Mouse (Mus musculus): ENCODE data around the gene Angptl2. TPM values are rescaled to one million over a fixed set of nuclear protein-coding genes. Genes with fewer than 3 reads are reported as not detected.

The Angptl2 gene
- polyA plus RNA-seq, 1 experiment from 2014 or later, result 59.5 TPM

DNA sequence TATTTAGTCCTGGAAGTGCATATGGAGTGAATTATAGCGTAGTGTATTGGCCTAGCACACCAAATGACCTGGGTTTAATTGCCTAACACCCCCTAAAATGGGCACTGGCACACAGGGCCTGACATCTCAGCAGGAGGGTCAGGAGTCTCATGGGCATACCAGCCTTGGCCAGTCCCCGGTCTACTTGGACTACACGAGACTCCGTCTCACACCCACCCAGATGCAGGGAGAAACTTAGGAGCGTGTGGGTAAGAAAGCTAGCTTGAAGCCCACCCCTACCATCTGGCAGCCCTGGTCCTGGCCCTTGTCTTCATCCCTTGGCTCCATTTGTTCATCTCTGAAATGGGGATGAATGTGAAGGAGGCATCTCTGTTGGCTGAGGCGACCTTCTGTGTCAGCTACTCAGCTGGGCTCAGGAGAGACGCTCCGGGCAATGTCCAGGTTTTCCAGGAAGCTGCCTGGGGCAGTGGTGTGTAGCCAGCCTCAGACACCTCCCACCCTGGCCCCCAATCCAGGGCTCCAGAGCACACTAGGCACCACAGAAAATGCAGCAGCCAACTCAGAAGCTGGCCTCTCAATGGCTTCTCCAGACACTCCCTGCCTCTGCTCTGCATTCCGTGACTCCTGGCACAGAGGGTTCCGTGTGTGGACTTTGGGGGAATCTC, 4.9 kb downstream of the Angptl2 start:
- WGBS, result 89% methylated on average over 10 of the region's 10 CpGs
- Histone ChIP-seq H3K9ac (ENCODE audit: low read length) (no peak overlapping the region; the same call in 1 of the 2 replicates), H3K9me3 (replicated peaks; ENCODE audit: control insufficient read depth, low read length) (no peaks in the 10 kb centered on the region), H3K4me3 (replicated peaks; ENCODE audit: low read length) (no peak overlapping the region), H3K36me3 (ENCODE audit: control insufficient read depth, insufficient read depth, low read length) (no peaks in the 10 kb centered on the region), H3K27ac (ENCODE audit: low read length) (no peak overlapping the region), H3K4me2 (ENCODE audit: low read depth, low read length) (no peak overlapping the region), H3K27me3 (ENCODE audit: control insufficient read depth, insufficient read depth, low read length) (no peaks in the 10 kb centered on the region), H3K4me1 (ENCODE audit: control insufficient read depth, insufficient read depth, low read length) (peaks cover 34% of the 10 kb centered on the region)
- no peak for ATAC-seq (ENCODE audit: insufficient read depth, low FRiP score)

DNA sequence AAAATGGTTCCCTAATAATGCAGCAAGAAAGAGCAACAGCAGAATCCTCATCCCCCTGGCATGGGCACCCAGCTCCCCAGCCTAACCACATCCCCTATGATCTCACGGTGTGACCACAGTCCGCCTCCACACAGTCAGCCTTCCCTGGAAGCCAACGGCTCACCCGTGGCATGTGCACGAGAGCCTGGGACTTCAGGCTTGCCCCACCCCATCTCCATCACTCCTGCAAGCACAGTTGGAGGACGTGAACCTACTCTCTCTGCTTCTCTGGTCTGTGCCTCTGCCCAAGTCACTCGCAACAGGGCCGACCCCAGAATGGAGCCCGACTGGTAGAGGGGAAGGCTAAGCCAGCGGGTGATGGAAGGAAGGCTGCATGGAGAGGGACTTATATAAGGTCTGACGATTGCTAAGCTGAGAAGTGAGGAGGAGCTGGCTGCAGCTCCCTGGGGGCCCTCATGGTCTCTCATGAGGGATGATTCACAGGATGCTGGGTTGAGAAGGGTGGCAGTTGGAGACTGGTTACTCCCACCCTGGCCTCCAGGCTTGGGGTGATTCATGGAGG, 5.6 kb downstream of the Angptl2 start:
- Histone ChIP-seq H3K9me3 (replicated peaks; ENCODE audit: control insufficient read depth, low read length) (no peaks in the 10 kb centered on the region), H3K4me2 (ENCODE audit: low read depth, low read length) (no peak overlapping the region), H3K4me1 (ENCODE audit: control insufficient read depth, insufficient read depth, low read length) (peaks cover 30% of the 10 kb centered on the region), H3K9ac (ENCODE audit: low read length) (no peak overlapping the region), H3K27ac (ENCODE audit: low read length) (no peak overlapping the region), H3K36me3 (ENCODE audit: control insufficient read depth, insufficient read depth, low read length) (no peaks in the 10 kb centered on the region), H3K27me3 (ENCODE audit: control insufficient read depth, insufficient read depth, low read length) (no peaks in the 10 kb centered on the region), H3K4me3 (replicated peaks; ENCODE audit: low read length) (no peak overlapping the region)
- ATAC-seq (ENCODE audit: insufficient read depth, low FRiP score), result no peak
- 83% methylated on average over 11 of the region's 11 CpGs for WGBS

DNA sequence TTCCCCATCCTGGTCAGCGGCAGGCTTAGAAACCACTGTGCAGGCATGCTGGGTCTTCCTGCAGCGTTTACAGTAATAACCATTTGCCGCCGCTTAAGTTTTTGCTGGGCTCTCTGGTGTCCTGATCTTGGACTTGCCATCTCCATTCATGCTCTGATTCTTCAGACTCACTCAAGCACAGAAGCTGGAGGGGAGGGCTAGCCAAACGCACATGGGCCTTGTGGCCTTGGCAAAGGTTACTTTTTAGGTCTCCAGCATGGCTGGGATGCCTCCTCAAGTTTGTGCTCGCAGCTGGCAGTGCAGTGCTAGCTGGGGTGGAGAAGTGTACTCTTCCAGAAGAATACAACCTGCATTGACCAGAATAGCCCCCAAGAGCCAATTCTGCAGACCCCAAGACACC, 6.6 kb downstream of the Angptl2 start:
- Histone ChIP-seq H3K4me3 (replicated peaks; ENCODE audit: low read length) (no peak overlapping the region), H3K4me1 (ENCODE audit: control insufficient read depth, insufficient read depth, low read length) (peaks cover 22% of the 10 kb centered on the region; the same call in 1 of the 2 replicates), H3K9me3 (replicated peaks; ENCODE audit: control insufficient read depth, low read length) (no peaks in the 10 kb centered on the region), H3K4me2 (ENCODE audit: low read depth, low read length) (no peak overlapping the region), H3K27ac (ENCODE audit: low read length) (no peak overlapping the region), H3K27me3 (ENCODE audit: control insufficient read depth, insufficient read depth, low read length) (no peaks in the 10 kb centered on the region), H3K9ac (ENCODE audit: low read length) (no peak overlapping the region), H3K36me3 (ENCODE audit: control insufficient read depth, insufficient read depth, low read length) (no peaks in the 10 kb centered on the region)
- 86% methylated on average over 6 of the region's 6 CpGs for WGBS
- ATAC-seq (ENCODE audit: insufficient read depth, low FRiP score), result no peak

DNA sequence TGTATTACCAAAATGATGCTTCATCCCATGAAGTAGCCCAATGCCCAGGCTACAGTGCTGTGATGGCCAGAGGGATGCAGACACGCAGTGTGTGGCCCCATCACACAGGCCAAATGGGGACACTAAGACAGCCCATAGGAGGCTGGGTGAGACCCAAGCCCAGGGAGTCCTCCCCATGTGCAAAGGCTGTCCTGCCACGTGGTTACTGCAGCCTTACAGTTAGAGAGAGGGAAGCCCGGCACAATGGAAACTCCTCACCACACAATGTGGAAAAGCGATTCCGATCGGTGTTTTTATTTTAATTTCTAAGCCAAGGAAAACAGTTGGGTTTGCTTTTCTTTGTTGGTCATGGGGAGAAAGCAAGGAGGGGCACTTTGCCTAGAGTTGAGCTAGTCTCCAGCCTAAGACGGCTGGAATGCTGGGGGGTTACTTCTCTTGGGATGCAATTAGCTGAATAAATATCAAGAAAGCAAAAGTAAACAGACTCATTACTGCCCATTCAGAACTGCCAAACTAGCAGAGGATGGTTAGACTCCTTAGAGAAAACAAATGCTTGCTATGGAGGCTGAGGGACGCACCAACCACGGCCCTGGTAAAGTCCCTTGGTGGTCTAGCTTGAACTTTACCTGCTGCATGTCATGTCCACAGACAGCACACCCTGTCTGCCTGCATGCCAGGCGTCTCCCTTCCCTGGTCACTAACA, 7.9 kb downstream of the Angptl2 start:
- Histone ChIP-seq H3K27me3 (ENCODE audit: control insufficient read depth, insufficient read depth, low read length) (no peaks in the 10 kb centered on the region), H3K27ac (ENCODE audit: low read length) (no peak overlapping the region), H3K4me1 (ENCODE audit: control insufficient read depth, insufficient read depth, low read length) (peaks cover 23% of the 10 kb centered on the region; the same call in 1 of the 2 replicates), H3K4me3 (replicated peaks; ENCODE audit: low read length) (no peak overlapping the region), H3K9me3 (replicated peaks; ENCODE audit: control insufficient read depth, low read length) (no peaks in the 10 kb centered on the region), H3K9ac (ENCODE audit: low read length) (no peak overlapping the region), H3K36me3 (ENCODE audit: control insufficient read depth, insufficient read depth, low read length) (no peaks in the 10 kb centered on the region), H3K4me2 (ENCODE audit: low read depth, low read length) (no peak overlapping the region)
- WGBS, result 53% methylated on average over 10 of the region's 10 CpGs
- no peak for ATAC-seq (ENCODE audit: insufficient read depth, low FRiP score)

DNA sequence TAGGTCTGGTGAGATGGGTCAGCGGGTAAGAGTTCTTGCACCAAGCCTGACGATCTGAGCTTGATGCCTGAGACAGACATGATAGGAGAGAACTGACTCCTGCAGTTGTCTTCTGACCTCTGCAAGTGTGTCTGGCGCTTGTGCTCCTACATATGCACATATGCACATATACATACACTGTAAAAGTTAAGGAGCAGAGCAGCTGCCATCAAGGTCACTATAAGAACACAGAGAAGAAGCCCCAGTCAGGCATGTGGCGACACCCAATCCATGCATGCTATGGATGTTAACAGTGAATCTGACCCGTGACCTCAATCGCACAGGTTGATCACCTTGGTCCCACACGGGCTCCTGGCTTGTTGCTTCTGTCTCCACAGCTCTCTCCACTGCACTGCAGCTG, 10.1 kb downstream of the Angptl2 start:
- H3K36me3 ChIP-seq (ENCODE audit: control insufficient read depth, insufficient read depth, low read length), result no peaks in the 10 kb centered on the region
- no peak overlapping the region for H3K9ac ChIP-seq (ENCODE audit: low read length)
- peaks cover 10% of the 10 kb centered on the region; the same call in 1 of the 2 replicates for H3K4me1 ChIP-seq (ENCODE audit: control insufficient read depth, insufficient read depth, low read length)
- H3K4me2 ChIP-seq (ENCODE audit: low read depth, low read length), result no peak overlapping the region
- H3K27me3 ChIP-seq (ENCODE audit: control insufficient read depth, insufficient read depth, low read length), result no peaks in the 10 kb centered on the region
- H3K27ac ChIP-seq (ENCODE audit: low read length), result no peak overlapping the region
- ATAC-seq (ENCODE audit: insufficient read depth, low FRiP score), result no peak
- H3K9me3 ChIP-seq (replicated peaks; ENCODE audit: control insufficient read depth, low read length), result no peaks in the 10 kb centered on the region
- 87% methylated on average over 7 of the region's 7 CpGs for WGBS
- no peak overlapping the region for H3K4me3 ChIP-seq (replicated peaks; ENCODE audit: low read length)

DNA sequence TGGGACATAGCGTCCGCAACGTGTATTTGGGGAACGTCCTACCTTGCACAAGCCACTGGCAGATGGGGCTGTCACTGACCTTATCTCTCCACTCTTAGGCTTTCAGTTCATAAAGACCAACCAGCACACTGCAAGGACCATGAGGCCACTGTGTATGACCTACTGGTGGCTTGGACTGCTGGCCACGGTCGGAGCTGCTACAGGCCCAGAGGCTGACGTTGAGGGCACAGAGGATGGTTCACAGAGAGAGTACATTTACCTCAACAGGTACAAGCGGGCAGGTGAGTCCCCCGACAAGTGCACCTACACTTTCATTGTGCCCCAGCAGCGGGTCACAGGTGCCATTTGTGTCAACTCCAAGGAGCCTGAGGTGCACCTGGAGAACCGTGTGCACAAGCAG, 12.2 kb downstream of the Angptl2 start:
- no peak overlapping the region for H3K27ac ChIP-seq (ENCODE audit: low read length)
- no peak overlapping the region for H3K4me2 ChIP-seq (ENCODE audit: low read depth, low read length)
- ATAC-seq (ENCODE audit: insufficient read depth, low FRiP score), result no peak
- H3K9me3 ChIP-seq (replicated peaks; ENCODE audit: control insufficient read depth, low read length), result no peaks in the 10 kb centered on the region
- H3K27me3 ChIP-seq (ENCODE audit: control insufficient read depth, insufficient read depth, low read length), result no peaks in the 10 kb centered on the region
- no peak overlapping the region for H3K4me3 ChIP-seq (replicated peaks; ENCODE audit: low read length)
- no peaks in the 10 kb centered on the region for H3K36me3 ChIP-seq (ENCODE audit: control insufficient read depth, insufficient read depth, low read length)
- no peak overlapping the region for H3K9ac ChIP-seq (ENCODE audit: low read length)
- peaks cover 10% of the 10 kb centered on the region; the same call in 1 of the 2 replicates for H3K4me1 ChIP-seq (ENCODE audit: control insufficient read depth, insufficient read depth, low read length)
- WGBS, result 86% methylated on average over 11 of the region's 11 CpGs

DNA sequence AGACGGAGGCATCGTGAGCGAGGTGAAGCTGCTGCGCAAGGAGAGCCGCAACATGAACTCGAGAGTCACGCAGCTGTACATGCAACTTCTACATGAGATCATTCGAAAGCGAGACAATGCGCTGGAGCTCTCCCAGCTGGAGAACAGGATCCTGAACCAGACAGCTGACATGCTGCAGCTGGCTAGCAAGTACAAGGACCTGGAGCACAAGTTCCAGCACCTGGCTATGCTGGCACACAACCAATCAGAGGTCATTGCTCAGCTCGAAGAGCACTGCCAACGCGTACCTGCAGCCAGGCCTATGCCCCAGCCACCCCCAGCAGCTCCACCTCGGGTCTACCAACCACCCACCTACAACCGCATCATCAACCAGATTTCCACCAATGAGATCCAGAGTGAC, 12.7 kb downstream of the Angptl2 start:
- WGBS, result 74% methylated on average over 15 of the region's 15 CpGs
- Histone ChIP-seq H3K27ac (ENCODE audit: low read length) (no peak overlapping the region), H3K4me1 (ENCODE audit: control insufficient read depth, insufficient read depth, low read length) (peaks cover 10% of the 10 kb centered on the region; the same call in 1 of the 2 replicates), H3K36me3 (ENCODE audit: control insufficient read depth, insufficient read depth, low read length) (no peaks in the 10 kb centered on the region), H3K4me2 (ENCODE audit: low read depth, low read length) (no peak overlapping the region), H3K4me3 (replicated peaks; ENCODE audit: low read length) (no peak overlapping the region), H3K9me3 (replicated peaks; ENCODE audit: control insufficient read depth, low read length) (no peaks in the 10 kb centered on the region), H3K9ac (ENCODE audit: low read length) (no peak overlapping the region), H3K27me3 (ENCODE audit: control insufficient read depth, insufficient read depth, low read length) (no peaks in the 10 kb centered on the region)
- peak; percentile 37; the same call in 1 of the 2 replicates for ATAC-seq (ENCODE audit: insufficient read depth, low FRiP score)

DNA sequence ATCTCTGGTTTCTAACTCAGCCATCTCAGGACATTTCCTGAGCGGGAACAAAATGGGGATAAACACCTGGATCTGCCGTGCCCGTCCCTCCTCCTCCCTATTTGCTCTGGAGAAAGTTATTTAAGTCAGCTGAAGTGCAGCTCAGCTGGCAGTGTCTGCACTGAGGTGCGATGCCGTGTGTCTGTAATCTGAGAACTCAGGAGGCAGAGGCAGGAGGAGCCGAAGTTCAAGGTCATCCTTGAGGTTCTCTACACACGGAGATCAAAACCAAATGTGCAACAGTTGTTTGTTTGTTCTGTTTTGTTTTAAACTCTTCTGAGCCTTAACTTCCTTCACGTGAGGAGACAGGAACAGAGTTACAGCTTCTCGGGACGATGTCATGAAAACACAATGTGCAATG, 14.8 kb downstream of the Angptl2 start:
- no peaks in the 10 kb centered on the region for H3K9me3 ChIP-seq (replicated peaks; ENCODE audit: control insufficient read depth, low read length)
- no peak overlapping the region for H3K4me3 ChIP-seq (replicated peaks; ENCODE audit: low read length)
- H3K4me2 ChIP-seq (ENCODE audit: low read depth, low read length), result no peak overlapping the region
- no peaks in the 10 kb centered on the region for H3K36me3 ChIP-seq (ENCODE audit: control insufficient read depth, insufficient read depth, low read length)
- 61% methylated on average over 10 of the region's 10 CpGs for WGBS
- H3K27me3 ChIP-seq (ENCODE audit: control insufficient read depth, insufficient read depth, low read length), result no peaks in the 10 kb centered on the region
- ATAC-seq (ENCODE audit: insufficient read depth, low FRiP score), result no peak
- 0 out of 2 replicates have a peak, but pooled peaks cover 3% of the 10 kb centered on the region for H3K4me1 ChIP-seq (ENCODE audit: control insufficient read depth, insufficient read depth, low read length)
- no peak overlapping the region for H3K9ac ChIP-seq (ENCODE audit: low read length)
- H3K27ac ChIP-seq (ENCODE audit: low read length), result no peak overlapping the region

DNA sequence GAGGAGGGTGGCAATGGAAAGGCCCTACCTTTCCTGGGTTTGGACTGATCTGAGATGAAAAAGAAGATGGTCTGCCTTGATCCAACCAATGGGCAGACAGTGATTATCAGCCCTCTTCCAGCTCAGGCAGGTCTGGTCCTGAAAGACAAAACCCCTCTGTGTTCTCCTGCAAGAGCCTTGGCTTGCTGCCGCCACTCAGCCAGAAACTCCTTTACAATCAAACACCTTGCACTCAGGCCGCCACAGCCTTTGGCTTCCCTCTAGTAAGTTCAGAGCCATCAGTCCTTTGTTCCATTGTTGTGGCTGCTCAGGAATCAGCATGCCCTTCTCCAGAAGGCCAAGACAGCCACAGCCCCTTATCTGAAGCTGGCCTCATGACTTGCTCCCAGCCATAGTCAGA, 15.9 kb downstream of the Angptl2 start:
- Histone ChIP-seq H3K4me1 (ENCODE audit: control insufficient read depth, insufficient read depth, low read length) (0 out of 2 replicates have a peak, but pooled peaks cover 3% of the 10 kb centered on the region), H3K36me3 (ENCODE audit: control insufficient read depth, insufficient read depth, low read length) (no peaks in the 10 kb centered on the region), H3K4me2 (ENCODE audit: low read depth, low read length) (no peak overlapping the region), H3K27me3 (ENCODE audit: control insufficient read depth, insufficient read depth, low read length) (no peaks in the 10 kb centered on the region), H3K27ac (ENCODE audit: low read length) (no peak overlapping the region), H3K4me3 (replicated peaks; ENCODE audit: low read length) (no peak overlapping the region), H3K9me3 (replicated peaks; ENCODE audit: control insufficient read depth, low read length) (no peaks in the 10 kb centered on the region), H3K9ac (ENCODE audit: low read length) (no peak overlapping the region)
- no peak for ATAC-seq (ENCODE audit: insufficient read depth, low FRiP score)
- WGBS, result 78% methylated on average over 2 of the region's 2 CpGs
